Mouse (Mus musculus) stomach, adult 2 months (tissue): Measurements from ENCODE around the gene Mrpl11. TPM values are rescaled to one million over a fixed set of nuclear protein-coding genes. Genes with fewer than 3 reads are reported as not detected.

Experiments
- polyA plus RNA-seq: library from polyadenylated mRNA; depleted of rRNA; stranded (reverse); fragments of >200 nt; gene quantifications from 2 replicates; pipeline ENCODE4 v1.2.3, GENCODE M21; 2012; rRNA removed

Gene Mrpl11
- 5.0 and 6.0 TPM in 2 replicates for polyA plus RNA-seq

GRCm38 (mm10) chr19:4961928-4962601, at the start of gene Mrpl11:
Mrpl11 (plus strand) TSS chr19:4962147.

DNA sequence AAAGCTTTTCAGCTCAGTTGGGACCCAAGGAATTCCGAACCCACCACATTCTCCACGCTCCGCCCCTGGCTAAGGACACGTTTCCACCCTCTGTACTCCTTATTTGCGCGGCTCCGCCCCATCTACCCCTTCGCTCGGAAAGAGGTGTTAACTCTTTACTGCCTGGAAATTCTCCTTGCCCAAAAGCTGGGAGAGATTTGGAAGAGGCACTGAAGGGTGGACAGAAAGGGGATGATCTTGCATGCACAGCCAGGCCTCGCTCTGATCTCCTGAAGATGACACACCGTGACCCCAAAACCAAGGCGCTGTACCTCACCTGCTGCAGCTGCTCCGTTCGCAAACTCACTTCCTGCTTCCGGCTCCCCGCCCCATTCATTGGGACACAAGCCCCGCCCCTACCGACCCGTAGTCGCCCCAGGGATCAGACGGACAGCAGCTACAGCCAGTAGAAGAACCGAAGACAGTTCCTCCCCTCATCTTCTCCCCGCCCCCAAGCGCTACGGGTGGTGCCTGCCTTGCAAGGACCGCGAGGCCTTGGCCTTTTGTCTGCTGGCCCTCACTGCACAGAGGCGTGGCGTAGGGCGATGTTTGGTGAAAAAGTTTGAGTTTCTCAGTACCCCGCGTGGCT, 33.9 kb upstream of the Mrpl11 start, which contains the start of gene Dpp3:
TSS of gene Dpp3 (minus strand) at position 384 of the 628 bp plus-strand sequence.

DNA sequence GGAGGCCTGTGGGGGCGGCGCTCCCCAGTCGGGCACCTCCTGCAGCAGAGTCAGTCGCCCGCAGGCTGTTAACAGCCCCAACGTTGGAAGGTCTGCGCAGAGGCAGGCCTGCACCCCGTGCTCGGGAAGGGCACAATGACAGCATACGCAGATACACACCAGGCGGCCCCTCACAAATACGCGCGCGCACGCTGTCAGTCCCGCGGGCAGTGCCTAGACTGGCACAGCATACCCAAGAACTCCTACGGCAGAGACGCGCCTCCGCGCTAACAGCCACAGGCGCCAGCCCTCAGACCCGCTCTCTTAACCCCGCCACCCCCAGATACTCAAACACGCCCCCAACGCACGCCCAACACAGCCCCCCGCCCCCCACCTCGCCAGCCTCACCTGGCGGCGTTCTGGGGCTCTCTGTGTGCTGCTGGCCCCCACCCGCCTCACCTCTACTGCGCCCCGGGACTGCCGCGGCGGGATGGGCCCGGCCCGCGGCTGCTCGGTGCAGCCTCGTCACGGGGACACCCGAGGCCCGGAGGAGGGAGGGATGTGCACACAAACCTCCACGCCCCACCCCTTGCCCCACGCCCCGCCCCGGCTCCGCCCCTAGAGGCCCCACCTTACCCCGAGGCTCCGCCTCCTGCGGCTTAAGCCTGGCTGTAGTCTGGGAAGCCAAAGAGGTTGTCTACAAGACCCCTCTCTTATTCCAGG, 19.2 kb upstream of the Mrpl11 start, which contains the start of gene Peli3:
TSS of gene Peli3 (minus strand) at position 577 of the 702 bp plus-strand sequence.

GRCm38 (mm10) chr19:4990256-4990625, 28.3 kb downstream of the Mrpl11 start, which contains the start of gene Npas4:
Npas4 (minus strand) TSS chr19:4990316.

Other genes starting within 250 kb of the Mrpl11 start
- 1.8 and 1.9 TPM in 2 replicates for gene Rbm4b, start 205.7 kb upstream of the Mrpl11 start, polyA plus RNA-seq
- gene Rbm4, start 168.2 kb upstream of the Mrpl11 start, polyA plus RNA-seq = 7.1 and 8.2 TPM in 2 replicates
- gene Gm21992, start 150.5 kb upstream of the Mrpl11 start, polyA plus RNA-seq = 10.9 and 14.2 TPM in 2 replicates
- gene Rbm14, start 150.5 kb upstream of the Mrpl11 start, polyA plus RNA-seq = 32.4 and 33.3 TPM in 2 replicates
- gene Ccs, start 122.8 kb upstream of the Mrpl11 start, polyA plus RNA-seq = 23.8 and 24.3 TPM in 2 replicates
- 0.02 TPM in 1 of 2 replicates, not detected in the other for gene Ccdc87, start 122.8 kb upstream of the Mrpl11 start, polyA plus RNA-seq
- gene Ctsf, start 107.0 kb upstream of the Mrpl11 start, polyA plus RNA-seq = 45.7 and 55.3 TPM in 2 replicates
- gene Actn3, start 84.2 kb upstream of the Mrpl11 start, polyA plus RNA-seq = 1.5 and 5.9 TPM in 2 replicates
- 12.6 and 15.1 TPM in 2 replicates for gene Zdhhc24, start 83.5 kb upstream of the Mrpl11 start, polyA plus RNA-seq
- gene Bbs1, start 55.5 kb upstream of the Mrpl11 start, polyA plus RNA-seq = 1.3 and 1.4 TPM in 2 replicates
- gene Dpp3, start 33.9 kb upstream of the Mrpl11 start, polyA plus RNA-seq = 105 and 113 TPM in 2 replicates
- gene Peli3, start 19.0 kb upstream of the Mrpl11 start, polyA plus RNA-seq = 2.4 and 2.7 TPM in 2 replicates
- 2.9 and 3.7 TPM in 2 replicates for gene Npas4, start 28.2 kb downstream of the Mrpl11 start, polyA plus RNA-seq
- 4.5 and 5.5 TPM in 2 replicates for gene Slc29a2, start 61.7 kb downstream of the Mrpl11 start, polyA plus RNA-seq
- 9.1 and 12.1 TPM in 2 replicates for gene B4gat1, start 76.7 kb downstream of the Mrpl11 start, polyA plus RNA-seq
- 0.42 and 2.6 TPM in 2 replicates for gene AC124502.3, start 76.7 kb downstream of the Mrpl11 start, polyA plus RNA-seq
- gene Brms1, start 79.2 kb downstream of the Mrpl11 start, polyA plus RNA-seq = 70.6 and 73.0 TPM in 2 replicates
- 15.4 and 15.8 TPM in 2 replicates for gene Rin1, start 88.3 kb downstream of the Mrpl11 start, polyA plus RNA-seq
- gene Cd248, start 105.9 kb downstream of the Mrpl11 start, polyA plus RNA-seq = 17.7 and 19.4 TPM in 2 replicates
- 55.2 and 81.3 TPM in 2 replicates for gene Tmem151a, start 123.4 kb downstream of the Mrpl11 start, polyA plus RNA-seq
- gene Yif1a, start 126.4 kb downstream of the Mrpl11 start, polyA plus RNA-seq = 124 and 160 TPM in 2 replicates
- gene Cnih2, start 136.4 kb downstream of the Mrpl11 start, polyA plus RNA-seq = 1.8 and 2.7 TPM in 2 replicates
- gene Rab1b, start 144.9 kb downstream of the Mrpl11 start, polyA plus RNA-seq = 130 and 151 TPM in 2 replicates
- 22.3 and 26.2 TPM in 2 replicates for gene Klc2, start 156.4 kb downstream of the Mrpl11 start, polyA plus RNA-seq